Mouse (Mus musculus) limb, embryonic 12.5 days (tissue): Measurements from ENCODE around the gene Tmprss13. TPM values are rescaled to one million over a fixed set of nuclear protein-coding genes. Genes with fewer than 3 reads are reported as not detected.

Experiments used
- ATAC-seq: fragments of 200-750 bp; cut with Nextera tagmentation; 2 replicates; pipeline ENCODE4 v1.8.0; 2017; ENCODE audit warnings: low read depth, moderate TSS enrichment; ENCODE audit not compliant: insufficient number of reproducible peaks, insufficient read depth, low FRiP score, low TSS enrichment
- H3K27ac ChIP-seq: fragments of 300-500 bp; sonication (generic); 2 replicates; pipeline ENCODE4 v1.5.1; 2016; ENCODE audit warnings: mild to moderate bottlenecking, moderate library complexity
- H3K27me3 ChIP-seq: fragments of 300-500 bp; sonication (generic); 2 replicates; pipeline ENCODE4 v1.6.1; 2016; ENCODE audit warnings: mild to moderate bottlenecking, moderate library complexity
- H3K36me3 ChIP-seq: fragments of 300-500 bp; sonication (generic); 2 replicates; pipeline ENCODE4 v1.6.1; 2016; ENCODE audit warnings: mild to moderate bottlenecking, moderate library complexity
- H3K4me1 ChIP-seq: fragments of 300-500 bp; sonication (generic); replicated peaks from 2 replicates; pipeline ENCODE4 v1.6.1; 2016
- H3K4me2 ChIP-seq: fragments of 300-500 bp; sonication (generic); 2 replicates; pipeline ENCODE4 v1.6.1; 2016; ENCODE audit warnings: mild to moderate bottlenecking, moderate library complexity
- H3K4me3 ChIP-seq: fragments of 300-500 bp; sonication (generic); replicated peaks from 2 replicates; pipeline ENCODE4 v1.5.1; 2016; ENCODE audit warnings: mild to moderate bottlenecking
- H3K9ac ChIP-seq: fragments of 300-500 bp; sonication (generic); replicated peaks from 2 replicates; pipeline ENCODE4 v1.6.1; 2016; ENCODE audit warnings: mild to moderate bottlenecking, moderate library complexity
- H3K9me3 ChIP-seq: fragments of 300-500 bp; sonication (generic); 2 replicates; pipeline ENCODE4 v1.6.1; 2016; ENCODE audit warnings: mild to moderate bottlenecking, moderate library complexity
- WGBS: fragments of 180-500 bp; shearing (Covaris S2); methylation state at CpG from one replicate; pipeline ENCODE4 v1.1.7; 2016; 5-methylcytosine and 5-hydroxymethylcytosine counted together
- polyA plus RNA-seq: library from polyadenylated mRNA; unstranded; fragments of >200 nt; fragmentation: Nextera tagmentation; extraction: Ambion mirVana; gene quantifications from 2 replicates; pipeline ENCODE4 v1.2.1, GENCODE M21; 2016

Tmprss13 gene
- polyA plus RNA-seq, 1 experiment from 2014 or later = 0.51 TPM

GRCm38 (mm10) chr9:45382834-45383233 lies 63.9 kb downstream of the Tmprss13 start:
- Histone ChIP-seq H3K4me2 (no peak overlapping the region), H3K9ac (no peak overlapping the region), H3K4me1 (peaks cover 3% of the 10 kb centered on the region; the same call in 1 of the 2 replicates), H3K27me3 (no peaks in the 10 kb centered on the region), H3K4me3 (no peak overlapping the region), H3K27ac (no peak overlapping the region), H3K9me3 (no peaks in the 10 kb centered on the region), H3K36me3 (peaks cover 8% of the 10 kb centered on the region; the same call in 1 of the 2 replicates)
- WGBS = 81% methylated on average over 5 of the region's 5 CpGs
- no peak for ATAC-seq

GRCm38 (mm10) chr9:45383883-45384282 lies 65.0 kb downstream of the Tmprss13 start:
- Histone ChIP-seq H3K9me3 (no peaks in the 10 kb centered on the region), H3K4me1 (peaks cover 3% of the 10 kb centered on the region; the same call in 1 of the 2 replicates), H3K4me2 (no peak overlapping the region), H3K4me3 (no peak overlapping the region), H3K27ac (no peak overlapping the region), H3K9ac (no peak overlapping the region), H3K36me3 (peaks cover 8% of the 10 kb centered on the region; the same call in 1 of the 2 replicates), H3K27me3 (no peaks in the 10 kb centered on the region)
- ATAC-seq = no peak
- 94% methylated on average over 6 of the region's 6 CpGs for WGBS

GRCm38 (mm10) chr9:45386698-45387097 lies 67.8 kb downstream of the Tmprss13 start:
- H3K9me3 ChIP-seq = no peaks in the 10 kb centered on the region
- ATAC-seq = no peak
- H3K36me3 ChIP-seq = peaks cover 9% of the 10 kb centered on the region
- no peak overlapping the region for H3K4me2 ChIP-seq
- H3K27me3 ChIP-seq = no peaks in the 10 kb centered on the region
- H3K4me1 ChIP-seq = no peaks in the 10 kb centered on the region
- no peak overlapping the region for H3K4me3 ChIP-seq
- no peak overlapping the region for H3K27ac ChIP-seq
- WGBS = 90% methylated on average over 5 of the region's 5 CpGs
- H3K9ac ChIP-seq = no peak overlapping the region

GRCm38 (mm10) chr9:45388385-45388994 lies 69.6 kb downstream of the Tmprss13 start:
- H3K36me3 ChIP-seq = peaks cover 27% of the 10 kb centered on the region
- ATAC-seq = peak; percentile 66; the same call in 1 of the 2 replicates

GRCm38 (mm10) chr9:45389596-45389995 lies 70.7 kb downstream of the Tmprss13 start:
- 83% methylated on average over 8 of the region's 8 CpGs for WGBS

More at GRCm38 (mm10) chr9:45388385-45388994, 69.6 kb downstream of the Tmprss13 start:
- WGBS = 46% methylated on average over 12 of the region's 12 CpGs
- Histone ChIP-seq H3K9me3 (no peaks in the 10 kb centered on the region), H3K4me3 (no peak overlapping the region), H3K4me1 (no peaks in the 10 kb centered on the region), H3K4me2 (no peak overlapping the region), H3K27me3 (no peaks in the 10 kb centered on the region), H3K9ac (no peak overlapping the region), H3K27ac (no peak overlapping the region)

GRCm38 (mm10) chr9:45391299-45391698 lies 72.4 kb downstream of the Tmprss13 start:
- Histone ChIP-seq H3K4me3 (no peak overlapping the region), H3K9me3 (no peaks in the 10 kb centered on the region), H3K36me3 (peaks cover 45% of the 10 kb centered on the region), H3K27ac (no peak overlapping the region), H3K4me1 (no peaks in the 10 kb centered on the region), H3K4me2 (no peak overlapping the region), H3K9ac (no peak overlapping the region), H3K27me3 (no peaks in the 10 kb centered on the region)
- WGBS = 72% methylated on average over 7 of the region's 7 CpGs
- no peak for ATAC-seq

More at GRCm38 (mm10) chr9:45389596-45389995, 70.7 kb downstream of the Tmprss13 start:
- Histone ChIP-seq H3K4me2 (no peak overlapping the region), H3K27me3 (no peaks in the 10 kb centered on the region), H3K4me1 (no peaks in the 10 kb centered on the region), H3K4me3 (no peak overlapping the region), H3K9me3 (no peaks in the 10 kb centered on the region), H3K36me3 (peaks cover 33% of the 10 kb centered on the region), H3K27ac (no peak overlapping the region), H3K9ac (no peak overlapping the region)
- ATAC-seq = no peak

GRCm38 (mm10) chr9:45395218-45395617 lies 76.3 kb downstream of the Tmprss13 start:
- H3K9me3 ChIP-seq = no peaks in the 10 kb centered on the region
- no peak overlapping the region for H3K9ac ChIP-seq
- H3K36me3 ChIP-seq = peaks cover 45% of the 10 kb centered on the region
- no peak overlapping the region for H3K27ac ChIP-seq
- WGBS = 90% methylated on average over 6 of the region's 6 CpGs
- no peaks in the 10 kb centered on the region for H3K4me1 ChIP-seq
- no peak overlapping the region for H3K4me2 ChIP-seq
- H3K27me3 ChIP-seq = no peaks in the 10 kb centered on the region
- ATAC-seq = no peak
- H3K4me3 ChIP-seq = no peak overlapping the region

GRCm38 (mm10) chr9:45395796-45396195 lies 76.9 kb downstream of the Tmprss13 start:
- no peak for ATAC-seq
- no peak overlapping the region for H3K27ac ChIP-seq
- H3K9ac ChIP-seq = no peak overlapping the region
- H3K4me2 ChIP-seq = no peak overlapping the region
- peaks cover 2% of the 10 kb centered on the region; the same call in 1 of the 2 replicates for H3K27me3 ChIP-seq
- H3K4me1 ChIP-seq = no peaks in the 10 kb centered on the region
- no peak overlapping the region for H3K4me3 ChIP-seq
- H3K9me3 ChIP-seq = no peaks in the 10 kb centered on the region
- WGBS = 73% methylated on average over 3 of the region's 3 CpGs
- peaks cover 41% of the 10 kb centered on the region for H3K36me3 ChIP-seq

Other genes with a start within 250 kb of the Tmprss13 start
- gene Jaml, start 239.9 kb upstream of the Tmprss13 start, polyA plus RNA-seq = 0.99 and 1.00 TPM in 2 replicates
- gene Scn2b, start 201.3 kb upstream of the Tmprss13 start, polyA plus RNA-seq = 6.4 and 6.9 TPM in 2 replicates
- 0.28 and 0.49 TPM in 2 replicates for gene Scn4b, start 180.7 kb upstream of the Tmprss13 start, polyA plus RNA-seq
- gene BC049352, start 137.1 kb upstream of the Tmprss13 start, polyA plus RNA-seq = not detected in 2 replicates
- not detected in 2 replicates for gene Tmprss4, start 115.0 kb upstream of the Tmprss13 start, polyA plus RNA-seq
- gene Il10ra, start 50.0 kb upstream of the Tmprss13 start, polyA plus RNA-seq = 0.63 TPM in 2 replicates
- gene Fxyd6, start 51.1 kb downstream of the Tmprss13 start, polyA plus RNA-seq = 119 and 126 TPM in 2 replicates
- 1.9 and 2.2 TPM in 2 replicates for gene Fxyd2, start 80.6 kb downstream of the Tmprss13 start, polyA plus RNA-seq
- gene Dscaml1, start 107.5 kb downstream of the Tmprss13 start, polyA plus RNA-seq = 0.83 and 0.84 TPM in 2 replicates